Mouse (Mus musculus) embryonic stem cell, embryonic (primary cell): ENCODE results near the gene F12.

ENCODE experiments used
- CTCF ChIA-PET, 4 experiments: fragments of 300-600 bp in 2 of 4; fragments of 350-600 bp in 2 of 4; sonication (Branson Sonifier 250); formaldehyde crosslinking; loops; one replicate each; lab custom pipeline; 2022; ENCODE audit warnings: inconsistent platforms in 2 of 4; lab: Charles Lee
- POLR2A ChIA-PET, 4 experiments: fragments of 300-600 bp in 2 of 4; fragments of 350-600 bp in 2 of 4; sonication (Branson Sonifier 250); formaldehyde crosslinking; loops; one replicate each; lab custom pipeline; 2022; ENCODE audit warnings: antibody characterized with exemption in 4 of 4, inconsistent platforms in 1 of 4; lab: Charles Lee

Gene F12

GRCm38 (mm10) chr13:55411826-55412225 lies 14.8 kb downstream of the F12 start:
- CTCF ChIA-PET, result interaction anchor here in 2 of 4 experiments (0.6 to 1.5 kb wide), 3 partner anchors 8 to 105 kb away, joined by 3 to 4 read pairs (median 3); no protein-coding TSS in a partner anchor

DNA sequence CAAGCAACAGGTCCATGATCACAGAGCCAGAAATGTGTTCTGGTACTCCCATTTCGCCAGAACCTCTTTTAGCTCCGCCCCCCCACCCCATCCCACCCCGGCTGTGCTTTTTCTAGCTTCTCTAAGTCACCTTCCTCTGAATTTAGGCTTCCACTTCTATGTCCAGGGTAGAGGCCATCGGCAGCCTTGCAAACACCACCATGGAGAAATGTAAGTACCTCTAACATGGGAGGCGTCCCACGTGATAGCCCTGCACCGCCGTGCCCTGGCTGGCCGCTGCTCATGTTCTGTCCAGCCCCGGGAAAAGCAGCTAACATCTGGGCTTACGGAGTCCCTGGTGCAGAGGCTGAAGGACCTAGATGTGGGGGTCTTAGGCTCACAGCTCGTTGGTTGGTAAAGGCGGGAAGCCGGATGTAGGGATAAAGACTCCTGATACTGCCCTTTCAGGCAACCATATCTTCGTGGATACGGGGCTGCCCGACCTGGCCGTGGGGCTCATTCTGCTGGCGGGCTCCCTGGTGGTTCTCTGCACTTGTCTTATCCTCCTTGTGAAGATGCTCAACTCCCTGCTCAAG lies 18.0 kb downstream of the F12 start:
- ChIA-PET POLR2A (interaction anchor here in 2 of 4 experiments (0.6 to 1.4 kb wide), 6 partner anchors 9 to 62 kb away, joined by 3 read pairs; partner anchors contain the start of gene Grk6 (in 1 of the 2)), CTCF (interaction anchor here in 3 of 4 experiments (0.5 to 2.3 kb wide), 6 partner anchors 10 to 120 kb away, joined by 3 to 11 read pairs (median 6); no protein-coding TSS in a partner anchor)

More at GRCm38 (mm10) chr13:55411826-55412225, 14.8 kb downstream of the F12 start:
- POLR2A ChIA-PET, result no interaction called here

GRCm38 (mm10) chr13:55407341-55407740 lies 19.3 kb downstream of the F12 start:
- ChIA-PET CTCF (interaction anchor here (0.5 to 2.3 kb wide), 6 partner anchors 11 to 110 kb away, joined by 3 to 10 read pairs (median 6); no protein-coding TSS in a partner anchor), POLR2A (interaction anchor here in 2 of 4 experiments (0.5 to 1.4 kb wide), 5 partner anchors 13 to 232 kb away, joined by 3 to 4 read pairs (median 3); no protein-coding TSS in a partner anchor)

DNA sequence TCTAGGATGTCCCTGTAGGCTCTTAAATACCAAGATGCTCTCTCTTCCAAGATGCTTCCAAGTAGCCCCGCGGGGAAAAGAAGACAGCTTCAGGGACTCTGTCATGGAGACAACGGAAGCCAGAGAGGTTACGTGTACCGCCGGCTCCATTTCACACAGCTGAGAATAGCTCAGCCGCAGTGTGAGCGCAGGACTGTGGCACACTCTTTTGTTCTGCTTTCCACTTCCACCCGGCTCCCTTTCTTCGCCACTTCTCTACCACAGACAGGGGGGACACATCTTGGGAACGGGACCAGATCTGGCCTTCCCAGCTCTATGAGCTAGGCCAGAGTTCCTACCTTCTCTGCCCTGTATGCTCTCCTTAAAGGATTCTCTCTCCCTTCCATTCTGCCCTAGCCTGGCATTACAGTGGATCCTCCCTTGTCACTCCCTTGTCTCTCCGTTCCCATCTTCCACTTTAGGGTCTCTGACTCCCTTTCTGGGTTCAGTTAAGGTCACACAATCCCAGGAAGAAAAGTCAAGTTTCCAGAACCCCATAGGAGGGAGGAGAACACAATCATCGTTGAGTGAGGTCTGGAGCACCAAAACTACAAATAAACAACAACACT lies 20.7 kb downstream of the F12 start:
- POLR2A ChIA-PET, result interaction anchor here in 3 of 4 experiments (0.5 to 2.1 kb wide), 11 partner anchors 12 to 134 kb away, joined by 3 to 6 read pairs (median 3); partner anchors contain the start of gene Grk6 (in 1 of the 3)
- CTCF ChIA-PET, result interaction anchor here (0.5 to 2.2 kb wide), 48 partner anchors 9 to 567 kb away, joined by 3 to 19 read pairs (median 4); partner anchors contain the start of genes Grk6 (in 2 of the 4), Pdlim7 (in 2 of the 4), Pfn3 (in 2 of the 4) and Ddx41 (in 1 of the 4)

GRCm38 (mm10) chr13:55404853-55405782 lies 21.5 kb downstream of the F12 start:
- CTCF ChIA-PET, result interaction anchor here (0.5 to 2.2 kb wide), 53 partner anchors 8 to 566 kb away, joined by 3 to 19 read pairs (median 4); partner anchors contain the start of genes Grk6 (in 2 of the 4), Pdlim7 (in 2 of the 4), Pfn3 (in 2 of the 4) and Ddx41 (in 1 of the 4)
- POLR2A ChIA-PET, result interaction anchor here (0.5 to 2.1 kb wide), 12 partner anchors 12 to 135 kb away, joined by 3 to 6 read pairs (median 3); partner anchors contain the start of gene Grk6 (in 1 of the 4)

DNA sequence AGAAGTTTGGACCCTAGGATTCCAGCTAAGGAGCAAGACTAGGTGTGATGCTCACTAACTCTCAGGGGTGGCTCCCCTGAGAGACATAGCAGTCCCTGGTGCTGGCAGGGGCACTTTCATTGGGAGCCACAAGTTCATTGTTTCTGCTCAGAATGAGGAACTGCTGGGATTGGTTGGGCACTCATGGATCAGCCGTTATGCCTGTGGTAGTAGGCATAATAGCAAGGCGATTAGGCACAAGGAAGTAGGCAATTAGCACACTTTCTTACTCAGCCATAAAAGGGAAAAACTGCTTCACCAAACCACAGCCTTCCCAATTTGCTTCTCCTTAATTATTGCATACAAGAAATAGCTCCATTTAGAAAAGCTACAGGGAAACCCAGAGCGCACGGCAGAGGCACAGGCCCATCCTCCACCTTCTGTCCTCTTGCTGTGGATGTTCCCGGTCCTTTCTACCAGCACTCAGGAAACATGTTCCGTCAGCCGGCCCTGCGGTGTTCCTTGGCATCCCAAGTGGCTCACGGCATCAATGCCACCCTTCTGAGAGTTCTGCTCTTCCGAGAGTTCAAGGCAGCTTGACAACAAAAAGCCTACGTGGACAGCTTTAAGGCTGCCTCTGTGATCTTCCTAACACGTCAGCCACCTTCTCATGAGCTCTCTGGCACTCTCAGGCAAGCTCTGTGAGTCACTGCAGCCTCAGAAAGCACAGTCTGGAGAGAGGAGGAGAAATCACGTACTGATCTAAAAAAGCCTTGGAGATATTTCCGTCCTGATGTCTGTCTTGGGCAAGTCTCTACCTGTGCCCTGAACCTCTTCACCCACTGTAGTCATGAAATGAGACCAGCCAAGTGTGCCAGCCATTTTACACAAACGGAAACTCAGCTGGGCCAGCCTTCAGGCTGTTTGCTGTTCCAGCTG lies 22.4 kb downstream of the F12 start:
- POLR2A ChIA-PET, result interaction anchor here in 3 of 4 experiments (0.7 to 2.1 kb wide), 6 partner anchors 12 to 68 kb away, joined by 3 to 6 read pairs (median 5); no protein-coding TSS in a partner anchor
- CTCF ChIA-PET, result interaction anchor here (0.7 to 2.2 kb wide), 17 partner anchors 10 to 113 kb away, joined by 3 to 15 read pairs (median 6); partner anchors contain the start of gene Pdlim7 (in 1 of the 4)

DNA sequence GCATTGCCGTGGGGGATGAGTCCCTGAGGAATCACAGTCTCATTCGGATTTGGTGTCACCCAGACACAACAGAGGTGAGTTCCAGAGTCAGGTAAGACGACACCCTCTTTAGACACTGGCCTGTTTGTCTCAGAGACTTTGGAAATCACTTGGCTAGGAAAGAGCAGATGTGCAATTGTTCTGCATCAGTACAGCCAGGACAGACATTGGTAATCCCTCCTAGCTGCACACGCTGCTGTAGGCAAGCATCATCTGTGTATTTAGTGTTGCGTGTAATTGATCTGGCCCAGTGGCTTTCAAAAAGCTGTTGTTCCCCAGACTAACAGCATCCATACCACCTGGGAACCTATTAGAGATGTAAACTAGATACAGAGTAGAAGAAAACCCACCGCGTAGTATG lies 23.3 kb downstream of the F12 start:
- ChIA-PET POLR2A (interaction anchor here in 2 of 4 experiments (1.6 kb wide), 2 partner anchors 11 to 14 kb away, joined by 3 read pairs; no protein-coding TSS in a partner anchor), CTCF (interaction anchor here in 3 of 4 experiments (0.8 to 1.6 kb wide), 5 partner anchors 10 to 69 kb away, joined by 3 to 6 read pairs (median 3); no protein-coding TSS in a partner anchor)

DNA sequence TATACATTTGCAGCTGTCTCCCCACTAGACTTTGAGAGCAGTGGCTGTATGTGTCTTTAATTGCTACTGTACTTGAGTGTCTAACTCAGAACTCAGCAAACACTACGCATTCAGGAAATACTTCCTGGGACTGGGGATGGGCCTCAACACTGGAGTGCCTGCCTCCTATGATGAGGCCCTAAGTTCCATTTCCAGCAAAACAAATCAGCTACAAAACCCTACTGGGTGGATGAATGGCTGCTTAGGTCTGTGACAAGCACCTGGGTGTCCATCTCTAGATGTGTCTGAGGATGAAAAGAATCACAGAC lies 26.6 kb downstream of the F12 start:
- POLR2A ChIA-PET, result no interaction called here
- CTCF ChIA-PET, result no interaction called here

GRCm38 (mm10) chr13:55399300-55400038 lies 27.1 kb downstream of the F12 start:
- POLR2A ChIA-PET, result no interaction called here
- CTCF ChIA-PET, result no interaction called here

GRCm38 (mm10) chr13:55398088-55398487 lies 28.5 kb downstream of the F12 start, which contains the start of gene Slc34a1:
Gene Slc34a1 (plus strand): TSS chr13:55398187.
- ChIA-PET CTCF (interaction anchor here in 1 of 4 experiments (0.7 kb wide), 1 partner anchor 113 kb away, joined by 3 read pairs; no protein-coding TSS in a partner anchor), POLR2A (no interaction called here)

DNA sequence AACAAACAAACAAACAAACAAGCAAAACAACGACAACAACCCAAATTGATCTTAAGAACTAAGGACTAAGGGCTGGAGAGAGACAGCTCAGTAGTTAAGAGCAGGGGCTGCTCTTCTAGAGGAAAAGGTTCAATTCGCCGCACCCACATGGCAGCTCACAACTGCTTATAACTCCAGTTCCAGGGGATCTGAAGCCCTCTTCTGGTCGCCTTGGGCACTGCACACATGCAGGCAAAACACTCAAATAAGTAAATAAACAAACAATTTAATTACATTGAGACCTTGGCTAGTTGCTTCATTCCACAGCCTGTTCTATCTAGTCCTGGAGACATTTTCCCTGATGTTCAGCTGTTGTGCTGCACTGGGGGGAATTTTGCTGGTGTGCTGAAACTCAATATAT lies 33.7 kb downstream of the F12 start:
- POLR2A ChIA-PET, result interaction anchor here in 2 of 4 experiments (0.6 to 1.6 kb wide), 17 partner anchors 10 to 244 kb away, joined by 3 to 5 read pairs (median 3); partner anchors contain the start of genes Mxd3 (in 2 of the 2) and Grk6 (in 1 of the 2)
- CTCF ChIA-PET, result interaction anchor here (0.5 to 3.1 kb wide), 39 partner anchors 8 to 635 kb away, joined by 3 to 43 read pairs (median 4); partner anchors contain the start of genes Lman2 (in 2 of the 4), Grk6 (in 1 of the 4), Mxd3 (in 1 of the 4) and Rgs14 (in 1 of the 4)

DNA sequence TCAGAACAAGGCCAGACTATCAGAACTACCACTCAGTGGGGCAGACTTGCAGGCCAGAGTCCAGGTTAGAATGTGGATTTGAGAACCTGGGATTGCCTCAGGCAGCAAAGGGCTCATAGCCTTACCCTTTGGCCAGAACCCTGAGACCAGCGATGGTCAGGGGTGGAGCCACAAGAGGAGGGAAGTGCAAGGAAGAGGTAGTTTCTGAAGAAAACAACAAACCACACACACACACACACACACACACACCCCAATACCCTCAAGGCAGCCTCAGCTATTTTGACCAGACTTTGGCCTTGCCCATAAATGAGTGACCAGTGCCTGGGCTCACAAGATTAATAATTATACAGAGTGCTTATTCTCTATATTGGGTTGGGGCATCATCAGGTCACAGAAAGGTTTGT lies 35.0 kb downstream of the F12 start:
- ChIA-PET CTCF (interaction anchor here in 1 of 4 experiments (1.5 to 3.1 kb wide), 3 partner anchors 43 to 63 kb away, joined by 4 to 43 read pairs (median 8); partner anchors contain the start of gene Mxd3), POLR2A (interaction anchor here in 1 of 4 experiments (1.3 kb wide), 1 partner anchor 62 kb away, joined by 3 read pairs; the partner anchor contains the start of gene Mxd3)

DNA sequence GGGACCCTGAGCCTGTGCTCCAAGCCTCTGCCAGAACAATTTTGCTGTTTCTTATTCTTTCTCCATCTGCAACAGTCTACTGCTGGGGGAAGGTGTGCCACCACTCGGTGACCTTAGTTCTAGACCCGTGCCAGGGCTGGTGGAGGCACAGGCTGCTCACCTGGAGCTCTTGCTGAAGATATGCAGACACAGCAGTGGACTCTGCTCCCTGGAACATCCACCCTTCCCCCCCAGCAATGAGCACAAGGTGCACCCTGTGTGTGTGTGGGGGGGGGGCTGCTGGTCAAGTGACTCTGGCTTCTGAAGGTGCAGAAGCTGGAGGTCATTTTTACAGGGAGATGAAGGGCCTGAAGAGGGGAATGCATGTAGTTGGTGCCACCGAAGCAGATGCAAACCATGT lies 35.9 kb downstream of the F12 start:
- POLR2A ChIA-PET, result interaction anchor here in 2 of 4 experiments (0.8 to 1.1 kb wide), 3 partner anchors 27 to 84 kb away, joined by 3 to 4 read pairs (median 3); no protein-coding TSS in a partner anchor
- CTCF ChIA-PET, result interaction anchor here in 2 of 4 experiments (0.6 to 1.6 kb wide), 8 partner anchors 12 to 1470 kb away, joined by 3 to 12 read pairs (median 5); no protein-coding TSS in a partner anchor

- CTCF ChIA-PET, result interaction anchor here in 1 of 4 experiments (1.1 kb wide), 1 partner anchor 11 kb away, joined by 3 read pairs; no protein-coding TSS in a partner anchor
Measured at GRCm38 (mm10) chr13:55381790-55382189, 44.8 kb downstream of the F12 start.

More at GRCm38 (mm10) chr13:55381790-55382189, 44.8 kb downstream of the F12 start:
- POLR2A ChIA-PET, result interaction anchor here in 1 of 4 experiments (0.5 to 1.9 kb wide), 3 partner anchors 18 to 65 kb away, joined by 3 to 4 read pairs (median 3); partner anchors contain the start of gene Mxd3
